Mouse (Mus musculus) heart, embryonic 16.5 days (tissue): ENCODE measurements around the gene Olfr605. TPM values are rescaled to one million over a fixed set of nuclear protein-coding genes. Genes with fewer than 3 reads are reported as not detected.
"Not testable (repeated sequence)": the region's sequence is repeated elsewhere in the genome, so short reads cannot be mapped to it uniquely, and the experiment has no call there.

Source experiments
- ATAC-seq: fragments of 200-750 bp; cut with Nextera tagmentation; replicated peaks from 2 replicates; pipeline ENCODE4 v1.8.0; 2017; ENCODE audit warnings: moderate number of reproducible peaks; ENCODE audit not compliant: insufficient read depth, low FRiP score; ENCODE audit errors: extremely low read depth
- H3K27ac ChIP-seq: fragments of 300-500 bp; sonication (generic); 2 replicates; pipeline ENCODE4 v1.5.1; 2014; ENCODE audit warnings: mild to moderate bottlenecking, low read length, control low read depth, moderate library complexity
- H3K27me3 ChIP-seq: fragments of 300-500 bp; sonication (generic); 2 replicates; pipeline ENCODE4 v1.6.1; 2014; ENCODE audit warnings: low read length, mixed read lengths; ENCODE audit not compliant: control insufficient read depth, insufficient read depth
- H3K36me3 ChIP-seq: fragments of 300-500 bp; sonication (generic); 2 replicates; pipeline ENCODE4 v1.6.1; 2014; ENCODE audit not compliant: control insufficient read depth, insufficient read depth
- H3K4me1 ChIP-seq: fragments of 300-500 bp; sonication (generic); 2 replicates; pipeline ENCODE4 v1.6.1; 2014; ENCODE audit warnings: low read length, mixed read lengths; ENCODE audit not compliant: control insufficient read depth, insufficient read depth
- H3K4me2 ChIP-seq: fragments of 300-500 bp; sonication (generic); 2 replicates; pipeline ENCODE4 v1.6.1; 2014; ENCODE audit warnings: low read depth, mild to moderate bottlenecking, control low read depth, low read length
- H3K4me3 ChIP-seq: fragments of 300-500 bp; sonication (generic); 2 replicates; pipeline ENCODE4 v1.5.1; 2014; ENCODE audit warnings: mild to moderate bottlenecking, control low read depth, low read length
- H3K9ac ChIP-seq: fragments of 300-500 bp; sonication (generic); 2 replicates; pipeline ENCODE4 v1.6.1; 2014; ENCODE audit warnings: low read length, control low read depth
- H3K9me3 ChIP-seq: fragments of 300-500 bp; sonication (generic); replicated peaks from 2 replicates; pipeline ENCODE4 v1.6.1; 2016; ENCODE audit warnings: low read length; ENCODE audit not compliant: control insufficient read depth
- WGBS: fragments of 180-500 bp; shearing (Covaris S2); extraction: QIAGEN DNeasy Blood & Tissue Kit; methylation state at CpG from one replicate; pipeline ENCODE4 v1.1.7; 2014; 5-methylcytosine and 5-hydroxymethylcytosine counted together
- polyA plus RNA-seq: library from polyadenylated mRNA; unstranded; fragments of >200 nt; fragmentation: Nextera tagmentation; extraction: Ambion mirVana; gene quantifications from 2 replicates; pipeline ENCODE4 v1.2.1, GENCODE M21; 2015

Olfr605 gene
- polyA plus RNA-seq, result not detected in 2 replicates

- H3K9ac ChIP-seq, result no peak within 1 kb of the TSS
Observed at GRCm38 (mm10) chr7:103445339-103445738, at the start of gene Olfr605. Olfr605 (minus strand) TSS chr7:103445439.

DNA sequence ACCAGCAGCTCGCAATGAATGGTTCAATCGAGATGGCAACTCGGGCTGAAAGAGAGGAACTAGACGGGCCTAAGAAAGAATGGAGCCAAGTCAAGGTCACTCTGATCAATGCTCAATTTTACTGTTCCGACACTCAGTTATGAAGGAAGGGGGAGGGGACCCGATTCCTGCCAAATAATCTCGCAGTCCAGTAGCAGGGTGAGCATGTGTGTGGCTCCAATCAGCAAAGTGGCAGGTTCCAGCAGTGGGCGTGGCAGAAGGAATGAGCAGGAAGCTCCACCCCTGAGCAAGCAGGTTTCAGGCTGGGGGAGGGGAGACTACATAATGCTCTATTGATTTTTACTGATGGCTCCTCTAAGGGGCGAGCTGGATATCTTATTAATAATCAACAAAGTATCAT, 31.9 kb upstream of the Olfr605 start:
- H3K4me1 ChIP-seq, H3K27ac ChIP-seq, H3K4me2 ChIP-seq, H3K9me3 ChIP-seq, ATAC-seq, H3K27me3 ChIP-seq, H3K36me3 ChIP-seq, H3K9ac ChIP-seq, H3K4me3 ChIP-seq: not testable (repeated sequence)
- WGBS, result 82% methylated on average over 9 of the region's 9 CpGs

More at GRCm38 (mm10) chr7:103445339-103445738, at the start of gene Olfr605:
- H3K9me3 ChIP-seq, result no peaks in the 10 kb centered on the region
- no peaks in the 10 kb centered on the region for H3K4me1 ChIP-seq
- H3K27me3 ChIP-seq, result no peaks in the 10 kb centered on the region
- ATAC-seq, result no peak
- H3K36me3 ChIP-seq, result no peaks in the 10 kb centered on the region
- no peak within 1 kb of the TSS for H3K4me2 ChIP-seq
- no peak within 1 kb of the TSS for H3K4me3 ChIP-seq
- H3K27ac ChIP-seq, result no peak within 1 kb of the TSS
- 89% methylated on average over 1 of the region's 1 CpGs for WGBS

GRCm38 (mm10) chr7:103469577-103469976, 24.3 kb upstream of the Olfr605 start, which contains the start of gene Olfr608:
Olfr608 (plus strand) TSS chr7:103469877.
- Histone ChIP-seq H3K9me3 (no peaks in the 10 kb centered on the region), H3K27ac (no peak within 1 kb of the TSS), H3K36me3 (no peaks in the 10 kb centered on the region), H3K9ac (no peak within 1 kb of the TSS), H3K4me2 (no peak within 1 kb of the TSS), H3K27me3 (no peaks in the 10 kb centered on the region), H3K4me1 (no peaks in the 10 kb centered on the region), H3K4me3 (no peak within 1 kb of the TSS)
- ATAC-seq, result no peak

DNA sequence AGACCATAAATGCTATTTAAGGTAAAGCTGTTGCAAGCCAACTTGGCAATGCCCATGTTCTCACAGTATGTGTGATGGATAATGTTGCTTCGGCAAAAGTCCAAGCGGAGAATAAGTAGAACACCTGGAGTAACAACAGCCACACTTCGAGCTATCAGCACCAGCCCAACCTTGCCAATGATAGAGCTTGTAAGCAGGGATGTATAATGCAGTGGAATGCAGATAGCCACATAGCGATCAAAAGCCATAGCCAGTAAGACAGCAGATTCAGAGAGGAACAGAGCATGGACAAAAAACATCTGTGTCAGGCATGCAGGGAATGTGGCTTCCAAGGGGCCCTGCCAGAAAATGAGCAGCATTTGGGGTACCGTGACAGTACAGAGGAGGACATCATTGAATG, 15.4 kb upstream of the Olfr605 start:
- Histone ChIP-seq H3K27ac (peak overlapping the region; percentile 41), H3K36me3 (no peaks in the 10 kb centered on the region), H3K4me1 (no peaks in the 10 kb centered on the region; the same call in 1 of the 2 replicates), H3K4me2 (peak overlapping the region; percentile 29), H3K9ac (no peak overlapping the region), H3K9me3 (no peaks in the 10 kb centered on the region), H3K27me3 (no peaks in the 10 kb centered on the region), H3K4me3 (peak overlapping the region; percentile 30)
- 47% methylated on average over 5 of the region's 5 CpGs for WGBS
- peak; percentile 97 for ATAC-seq

DNA sequence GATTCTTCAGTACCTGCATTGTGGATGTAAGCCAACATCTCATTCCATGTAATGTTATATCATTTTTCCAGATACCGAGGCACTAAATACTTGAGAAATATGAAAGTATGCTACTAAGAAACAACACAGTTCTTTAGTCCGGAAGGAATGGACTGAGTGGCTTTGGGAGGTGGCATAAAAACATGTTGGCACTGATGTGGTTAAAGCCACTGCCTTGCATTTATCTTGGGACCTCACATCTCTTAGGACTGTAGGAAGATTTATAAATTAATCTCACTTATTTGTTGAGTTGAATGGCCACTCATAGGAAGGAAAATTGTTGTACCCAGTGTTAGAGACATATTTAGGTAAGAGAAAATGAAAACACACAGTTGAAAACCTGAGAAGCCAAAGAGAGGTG, 3.5 kb upstream of the Olfr605 start, which contains the start of gene Olfr606:
Gene Olfr606, plus strand, starts transcription at position 301 of the 400 bp plus-strand sequence.
- H3K9ac ChIP-seq, result no peak within 1 kb of the TSS
- no peak within 1 kb of the TSS for H3K27ac ChIP-seq
- H3K27me3 ChIP-seq, result no peaks in the 10 kb centered on the region
- H3K4me1 ChIP-seq, result no peaks in the 10 kb centered on the region
- ATAC-seq, result no peak
- no peak within 1 kb of the TSS for H3K4me2 ChIP-seq
- WGBS, result 84% methylated on average over 2 of the region's 2 CpGs
- no peaks in the 10 kb centered on the region for H3K9me3 ChIP-seq
- H3K36me3 ChIP-seq, result no peaks in the 10 kb centered on the region
- H3K4me3 ChIP-seq, result no peak within 1 kb of the TSS

- not testable (repeated sequence) for ATAC-seq, H3K4me1 ChIP-seq, H3K9ac ChIP-seq, H3K36me3 ChIP-seq, H3K27ac ChIP-seq, H3K27me3 ChIP-seq, H3K4me2 ChIP-seq, H3K4me3 ChIP-seq, H3K9me3 ChIP-seq
- WGBS, result 67% methylated on average over 1 of the region's 1 CpGs
Observed at GRCm38 (mm10) chr7:103414772-103415171, 30.5 kb downstream of the Olfr605 start, which contains the start of gene Usp17lc. Usp17lc (plus strand) TSS chr7:103415072.

DNA sequence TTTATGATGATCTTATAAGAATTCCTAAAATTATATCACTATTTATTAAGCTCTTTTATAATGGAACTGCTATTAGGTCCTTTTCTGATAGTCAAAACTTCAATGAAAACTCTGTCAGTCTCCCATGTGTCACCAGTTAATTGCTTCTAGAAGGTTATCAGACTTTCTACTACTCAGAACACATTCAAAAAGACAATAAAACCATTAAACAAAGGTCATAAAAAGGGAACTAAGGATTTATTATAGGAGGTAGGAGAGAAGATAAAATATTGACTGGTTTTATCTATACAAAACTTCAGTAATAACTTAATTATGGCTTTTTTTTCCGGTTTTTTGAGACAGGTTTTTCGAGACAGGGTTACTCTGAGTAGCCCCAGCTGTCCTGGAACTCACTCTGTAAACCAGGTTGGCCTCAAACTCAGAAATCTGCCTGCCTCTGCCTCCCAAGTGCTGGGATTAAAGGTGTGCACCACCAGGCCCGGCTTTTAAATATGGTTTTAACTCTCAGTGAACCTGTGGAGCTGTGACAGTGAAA, 38.7 kb downstream of the Olfr605 start:
- WGBS, result 65% methylated on average over 3 of the region's 3 CpGs
- not testable (repeated sequence) for H3K9me3 ChIP-seq, H3K36me3 ChIP-seq, H3K4me2 ChIP-seq, H3K27ac ChIP-seq, H3K4me1 ChIP-seq, H3K9ac ChIP-seq, H3K27me3 ChIP-seq, H3K4me3 ChIP-seq, ATAC-seq

DNA sequence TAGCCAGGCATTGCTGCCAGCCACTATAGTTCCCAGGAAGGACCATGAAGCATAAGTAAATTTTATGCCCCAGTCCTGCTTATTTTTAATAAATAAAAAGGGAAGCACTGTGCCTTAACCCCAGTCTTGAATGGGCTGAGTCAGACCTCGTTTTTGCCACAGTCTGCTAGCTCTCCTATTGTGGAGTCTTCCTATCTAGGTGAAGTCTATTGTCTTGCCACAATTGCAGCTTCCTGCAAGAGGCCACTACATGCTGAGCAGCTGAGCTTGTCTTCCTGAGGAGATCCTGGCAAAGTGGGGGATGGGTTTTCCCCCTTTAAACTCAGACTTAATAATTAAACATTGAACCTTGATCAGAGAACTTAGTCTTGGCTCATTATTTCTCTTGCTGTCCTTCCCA, 46.3 kb downstream of the Olfr605 start:
- no peak overlapping the region for H3K4me3 ChIP-seq
- no peak for ATAC-seq
- H3K27ac ChIP-seq, result no peak overlapping the region
- no peaks in the 10 kb centered on the region for H3K9me3 ChIP-seq
- 11% methylated on average over 1 of the region's 1 CpGs for WGBS
- H3K27me3 ChIP-seq, result no peaks in the 10 kb centered on the region
- no peaks in the 10 kb centered on the region for H3K36me3 ChIP-seq
- no peak overlapping the region for H3K4me2 ChIP-seq
- H3K4me1 ChIP-seq, result no peaks in the 10 kb centered on the region
- no peak overlapping the region for H3K9ac ChIP-seq

DNA sequence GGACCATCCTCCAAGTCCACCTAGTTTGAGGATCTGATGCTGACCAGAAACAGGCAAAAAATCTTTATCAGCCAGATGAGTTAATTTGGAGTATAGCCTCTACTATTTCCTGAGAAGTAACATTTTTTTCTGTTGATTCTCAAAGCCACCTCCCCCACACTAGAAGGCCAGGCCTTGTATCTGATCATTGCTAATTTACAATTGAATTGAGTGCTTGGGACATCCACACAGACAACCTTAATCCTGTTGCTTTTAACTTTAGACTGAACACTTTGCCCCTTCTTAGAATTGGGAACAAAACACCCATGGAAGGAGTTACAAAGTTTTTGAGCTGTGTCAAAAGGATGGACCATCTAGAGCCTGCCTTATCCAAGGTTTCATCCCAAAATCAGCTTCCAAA, 47.5 kb downstream of the Olfr605 start:
- ATAC-seq, result no peak
- H3K27ac ChIP-seq, result no peak overlapping the region
- H3K4me3 ChIP-seq, result no peak overlapping the region
- no peak overlapping the region for H3K4me2 ChIP-seq
- H3K27me3 ChIP-seq, result no peaks in the 10 kb centered on the region
- no peaks in the 10 kb centered on the region for H3K4me1 ChIP-seq
- H3K9me3 ChIP-seq, result no peaks in the 10 kb centered on the region
- H3K9ac ChIP-seq, result no peak overlapping the region
- H3K36me3 ChIP-seq, result no peaks in the 10 kb centered on the region
